Mouse (Mus musculus): Measurements from ENCODE around the gene Pheta1. TPM values are rescaled to one million over a fixed set of nuclear protein-coding genes. Genes with fewer than 3 reads are reported as not detected.
"Not testable (repeated sequence)": the region's sequence is repeated elsewhere in the genome, so short reads cannot be mapped to it uniquely, and the experiment has no call there.

Gene Pheta1
- total and polyA plus RNA-seq, 3 experiments: 8.1 to 8.8 TPM; not detected in 1

- H3K4me1 ChIP-seq (ENCODE audit: control insufficient read depth in 1 of 2, insufficient read depth in 2 of 2, low read length in 2 of 2): peaks cover 0 to 14% of the 10 kb centered on the region in 2 experiments; a peak in 2 of 4 replicates
- 0 out of 2 replicates have a peak, but pooled peaks have one; percentile 34 for TF ChIP-seq SIN3A (IDR thresholded peaks at IDR 0.05; ENCODE audit: low read length)
- H3K27me3 ChIP-seq (ENCODE audit: control insufficient read depth in 1 of 2, insufficient read depth in 2 of 2, low read length in 2 of 2); H3K36me3 ChIP-seq (ENCODE audit: control insufficient read depth in 1 of 2, insufficient read depth in 2 of 2, low read length in 2 of 2); H3K9me3 ChIP-seq (replicated peaks; ENCODE audit: insufficient read depth, low read length); H3K4me3 ChIP-seq (ENCODE audit: control insufficient read depth in 1 of 2, insufficient read depth in 1 of 2, low read depth in 2 of 2, low read length in 2 of 2); H3K27ac ChIP-seq (ENCODE audit: control insufficient read depth, low read depth, low read length); H3K79me2 ChIP-seq (ENCODE audit: control insufficient read depth, insufficient read depth, low read length, poor library complexity); H3K9ac ChIP-seq (ENCODE audit: control insufficient read depth, low read depth, low read length, poor library complexity, severe bottlenecking): not testable (repeated sequence)
- peak; percentile 56 for DNase-seq (ENCODE audit: low read depth, low spot score)
Observed at GRCm38 (mm10) chr5:121847269-121847668, 1.5 kb upstream of the Pheta1 start.

GRCm38 (mm10) chr5:121848035-121848519 is 707 bp upstream of the Pheta1 start:
- peak; percentile 81 for DNase-seq (ENCODE audit: low read depth, low spot score)
- H3K79me2 ChIP-seq (ENCODE audit: control insufficient read depth, insufficient read depth, low read length, poor library complexity): peaks cover 3% of the 10 kb centered on the region
- H3K4me1 ChIP-seq (ENCODE audit: control insufficient read depth in 1 of 2, insufficient read depth in 2 of 2, low read length in 2 of 2): peaks cover 0 to 11% of the 10 kb centered on the region in 2 experiments; a peak in 2 of 4 replicates

GRCm38 (mm10) chr5:121849478-121850349 is 930 bp downstream of the Pheta1 start:
- peak overlapping the region; percentile 76 for H3K9ac ChIP-seq (ENCODE audit: control insufficient read depth, low read depth, low read length, poor library complexity, severe bottlenecking)
- H3K4me3 ChIP-seq (ENCODE audit: control insufficient read depth in 1 of 2, insufficient read depth in 1 of 2, low read depth in 2 of 2, low read length in 2 of 2): peak overlapping the region; percentile 61 to 74
- no peak for TF ChIP-seq UBTF (IDR thresholded peaks at IDR 0.05; ENCODE audit: borderline replicate concordance, insufficient read depth, low read depth, low read length)
- TF ChIP-seq MEF2A (IDR thresholded peaks at IDR 0.05; ENCODE audit: extremely low read depth, insufficient replicate concordance, low read depth, low read length, poor library complexity, severe bottlenecking): no peak
- no peak for TF ChIP-seq CHD2 (IDR thresholded peaks at IDR 0.05; ENCODE audit: low read length)
- TF ChIP-seq CTCF (IDR thresholded peaks at IDR 0.05 in 2 of 3, conservative IDR thresholded peaks at IDR 0.05 in 1 of 3; ENCODE audit: control insufficient read depth in 1 of 3, insufficient read depth in 1 of 3, low read depth in 2 of 3, low read length in 3 of 3, poor library complexity in 1 of 3, severe bottlenecking in 1 of 3): peak in 1 of 3 experiments; percentile 14; a peak in 1 of 6 replicates
- peaks cover 0 to 2% of the 10 kb centered on the region in 2 experiments; a peak in 2 of 4 replicates for H3K36me3 ChIP-seq (ENCODE audit: control insufficient read depth in 1 of 2, insufficient read depth in 2 of 2, low read length in 2 of 2)
- peaks cover 3% of the 10 kb centered on the region for H3K79me2 ChIP-seq (ENCODE audit: control insufficient read depth, insufficient read depth, low read length, poor library complexity)
- H3K27me3 ChIP-seq (ENCODE audit: control insufficient read depth in 1 of 2, insufficient read depth in 2 of 2, low read length in 2 of 2): no peaks in the 10 kb centered on the region
- no peaks in the 10 kb centered on the region for H3K9me3 ChIP-seq (replicated peaks; ENCODE audit: insufficient read depth, low read length)
- no peak overlapping the region for H3K27ac ChIP-seq (ENCODE audit: control insufficient read depth, low read depth, low read length)
- DNase-seq (ENCODE audit: low read depth, low spot score): no peak
- peaks cover 0 to 4% of the 10 kb centered on the region in 2 experiments; a peak in 2 of 4 replicates for H3K4me1 ChIP-seq (ENCODE audit: control insufficient read depth in 1 of 2, insufficient read depth in 2 of 2, low read length in 2 of 2)

More at GRCm38 (mm10) chr5:121848035-121848519, 707 bp upstream of the Pheta1 start:
- Histone ChIP-seq H3K9ac (ENCODE audit: control insufficient read depth, low read depth, low read length, poor library complexity, severe bottlenecking) (peak overlapping the region; percentile 70), H3K27ac (ENCODE audit: control insufficient read depth, low read depth, low read length) (peak overlapping the region; percentile 51), H3K36me3 (ENCODE audit: control insufficient read depth in 1 of 2, insufficient read depth in 2 of 2, low read length in 2 of 2) (peaks cover 0 to 2% of the 10 kb centered on the region in 2 experiments; a peak in 1 of 4 replicates), H3K4me3 (ENCODE audit: control insufficient read depth in 1 of 2, insufficient read depth in 1 of 2, low read depth in 2 of 2, low read length in 2 of 2) (peak overlapping the region; percentile 61 to 74), H3K27me3 (ENCODE audit: control insufficient read depth in 1 of 2, insufficient read depth in 2 of 2, low read length in 2 of 2) (no peaks in the 10 kb centered on the region), H3K9me3 (replicated peaks; ENCODE audit: insufficient read depth, low read length) (no peaks in the 10 kb centered on the region)
- TF ChIP-seq MAFK (IDR thresholded peaks at IDR 0.05; ENCODE audit: borderline replicate concordance, low read depth, low read length) (no peak), ZMIZ1 (IDR thresholded peaks at IDR 0.05; ENCODE audit: low read depth, low read length) (no peak), BHLHE40 (IDR thresholded peaks at IDR 0.05; ENCODE audit: borderline replicate concordance, low read depth, low read length) (no peak), NRF1 (IDR thresholded peaks at IDR 0.05; ENCODE audit: insufficient read depth, low read depth, low read length, poor library complexity, severe bottlenecking) (no peak), JUND (IDR thresholded peaks at IDR 0.05; ENCODE audit: low read depth, low read length) (no peak), CTCF (IDR thresholded peaks at IDR 0.05 in 2 of 3, conservative IDR thresholded peaks at IDR 0.05 in 1 of 3; ENCODE audit: control insufficient read depth in 1 of 3, insufficient read depth in 1 of 3, low read depth in 2 of 3, low read length in 3 of 3, poor library complexity in 1 of 3, severe bottlenecking in 1 of 3) (peak; percentile 3 to 25 (median 6); a peak in 3 of 6 replicates), MXI1 (IDR thresholded peaks at IDR 0.05; ENCODE audit: low read depth, low read length) (0 out of 2 replicates have a peak, but pooled peaks have one; percentile 0), ELF1 (IDR thresholded peaks at IDR 0.05; ENCODE audit: low read depth, low read length) (no peak), MYB (IDR thresholded peaks at IDR 0.05; ENCODE audit: low read depth, low read length) (no peak), NELFE (IDR thresholded peaks at IDR 0.05; ENCODE audit: low read depth, low read length) (0 out of 2 replicates have a peak, but pooled peaks have one; percentile 22), MAX (IDR thresholded peaks at IDR 0.05; ENCODE audit: low read length) (peak; percentile 24; the same call in 1 of the 2 replicates), TBP (IDR thresholded peaks at IDR 0.05; ENCODE audit: low read depth, low read length) (peak; percentile 31; the same call in 1 of the 2 replicates), CHD2 (IDR thresholded peaks at IDR 0.05; ENCODE audit: low read length) (no peak), ETS1 (IDR thresholded peaks at IDR 0.05; ENCODE audit: low read depth, low read length) (0 out of 2 replicates have a peak, but pooled peaks have one; percentile 32), SIN3A (IDR thresholded peaks at IDR 0.05; ENCODE audit: low read length) (no peak), SMC3 (IDR thresholded peaks at IDR 0.05; ENCODE audit: low read depth, low read length) (no peak), MAZ (IDR thresholded peaks at IDR 0.05; ENCODE audit: low read depth, low read length) (peak; percentile 64; the same call in 1 of the 2 replicates), MYC (IDR thresholded peaks at IDR 0.05; ENCODE audit: low read depth, low read length) (peak; percentile 38; the same call in 1 of the 2 replicates), POLR2AphosphoS2 (IDR thresholded peaks at IDR 0.05; ENCODE audit: low read length) (no peak), POLR2A (IDR thresholded peaks at IDR 0.05; ENCODE audit: control insufficient read depth in 1 of 2, insufficient read depth in 1 of 2, low read depth in 1 of 2, low read length in 2 of 2, poor library complexity in 1 of 2) (peak in 1 of 2 experiments; percentile 49; a peak in 1 of 4 replicates), RAD21 (IDR thresholded peaks at IDR 0.05; ENCODE audit: low read depth, low read length) (no peak), HCFC1 (IDR thresholded peaks at IDR 0.05; ENCODE audit: low read depth, low read length) (peak; percentile 70)
